Mouse (Mus musculus) small intestine, adult 2 months (tissue): ENCODE measurements around the gene Atp6v0a1. TPM values are rescaled to one million over a fixed set of nuclear protein-coding genes. Genes with fewer than 3 reads are reported as not detected.

Source experiments
- H3K27ac ChIP-seq: fragments of 200-500 bp; 2 replicates; pipeline ENCODE4 v1.5.1; 2012; ENCODE audit warnings: low read depth, low read length, control low read depth, inconsistent platforms; ENCODE audit not compliant: insufficient read depth
- H3K27me3 ChIP-seq: fragments of 200-500 bp; 2 replicates; pipeline ENCODE4 v1.6.1; 2012; ENCODE audit warnings: mild to moderate bottlenecking, moderate library complexity, low read length, inconsistent platforms; ENCODE audit not compliant: control insufficient read depth, insufficient read depth
- H3K36me3 ChIP-seq: fragments of 200-500 bp; 2 replicates; pipeline ENCODE4 v1.6.1; 2012; ENCODE audit warnings: mild to moderate bottlenecking, low read length, control low read depth, inconsistent platforms; ENCODE audit not compliant: control insufficient read depth, insufficient read depth
- H3K4me1 ChIP-seq: fragments of 200-500 bp; 2 replicates; pipeline ENCODE4 v1.6.1; 2012; ENCODE audit warnings: low read length, inconsistent platforms, mixed read lengths; ENCODE audit not compliant: control insufficient read depth, insufficient read depth, insufficient read length
- H3K4me3 ChIP-seq: fragments of 200-500 bp; 2 replicates; pipeline ENCODE4 v1.5.1; 2012; ENCODE audit warnings: low read depth, mild to moderate bottlenecking, control low read depth, inconsistent platforms, low read length, moderate library complexity
- CTCF ChIP-seq: fragments of 200-500 bp; IDR thresholded peaks from 2 replicates; pipeline ENCODE4 v1.5.1; 2012; ENCODE audit warnings: low read depth, mild to moderate bottlenecking, control low read depth, inconsistent platforms, low read length, moderate library complexity, mixed read lengths; ENCODE audit not compliant: insufficient replicate concordance, insufficient read length; ENCODE audit errors: extremely low read depth
- POLR2A ChIP-seq: fragments of 200-500 bp; IDR thresholded peaks from 2 replicates; pipeline ENCODE4 v1.6.1; 2012; ENCODE audit warnings: low read depth, mild to moderate bottlenecking, control low read depth, inconsistent platforms, low read length, moderate library complexity
- WGBS: fragments of 180-500 bp; shearing (Covaris S2); methylation state at CpG from one replicate; pipeline ENCODE4 v1.1.7; 2018; 5-methylcytosine and 5-hydroxymethylcytosine counted together
- polyA plus RNA-seq: library from polyadenylated mRNA; depleted of rRNA; stranded (reverse); fragments of >200 nt; gene quantifications from 2 replicates; pipeline ENCODE4 v1.2.3, GENCODE M21; 2012

Atp6v0a1 gene
- polyA plus RNA-seq, 1 experiment: 69.5 TPM

- Histone ChIP-seq H3K4me1 (peaks cover 3% of the 10 kb centered on the region; the same call in 1 of the 2 replicates), H3K4me3 (no peak overlapping the region), H3K36me3 (no peaks in the 10 kb centered on the region), H3K27ac (no peak overlapping the region), H3K27me3 (no peaks in the 10 kb centered on the region)
- WGBS: 88% methylated on average over 1 of the region's 1 CpGs
- TF ChIP-seq CTCF (no peak), POLR2A (no peak)
Measured at GRCm38 (mm10) chr11:100980438-100980837, 28.8 kb upstream of the Atp6v0a1 start.

- Histone ChIP-seq H3K4me3 (no peak overlapping the region), H3K27ac (no peak overlapping the region), H3K4me1 (peaks cover 3% of the 10 kb centered on the region; the same call in 1 of the 2 replicates), H3K27me3 (no peaks in the 10 kb centered on the region), H3K36me3 (no peaks in the 10 kb centered on the region)
- TF ChIP-seq POLR2A (no peak), CTCF (no peak)
- WGBS: 88% methylated on average over 3 of the region's 3 CpGs
Measured at GRCm38 (mm10) chr11:100981236-100981635, 28.0 kb upstream of the Atp6v0a1 start.

GRCm38 (mm10) chr11:100982087-100982486, 27.2 kb upstream of the Atp6v0a1 start:
- Histone ChIP-seq H3K27ac (no peak overlapping the region), H3K4me3 (no peak overlapping the region), H3K4me1 (peaks cover 3% of the 10 kb centered on the region; the same call in 1 of the 2 replicates), H3K27me3 (no peaks in the 10 kb centered on the region), H3K36me3 (no peaks in the 10 kb centered on the region)
- WGBS: 64% methylated on average over 8 of the region's 8 CpGs
- TF ChIP-seq CTCF (no peak), POLR2A (no peak)

GRCm38 (mm10) chr11:100983125-100983777, 26.0 kb upstream of the Atp6v0a1 start:
- no peaks in the 10 kb centered on the region for H3K27me3 ChIP-seq
- peak overlapping the region; percentile 51 for H3K4me3 ChIP-seq
- H3K27ac ChIP-seq: no peak overlapping the region; the same call in 1 of the 2 replicates
- WGBS: 1% methylated on average over 20 of the region's 20 CpGs
- TF ChIP-seq CTCF (peak; percentile 96), POLR2A (no peak)
- H3K4me1 ChIP-seq: peaks cover 3% of the 10 kb centered on the region; the same call in 1 of the 2 replicates
- H3K36me3 ChIP-seq: no peaks in the 10 kb centered on the region

GRCm38 (mm10) chr11:100983778-100984131, 25.5 kb upstream of the Atp6v0a1 start:
- WGBS: 73% methylated on average over 7 of the region's 7 CpGs
- H3K27ac ChIP-seq: no peak overlapping the region

GRCm38 (mm10) chr11:100985607-100986006, 23.6 kb upstream of the Atp6v0a1 start:
- Histone ChIP-seq H3K27me3 (no peaks in the 10 kb centered on the region), H3K27ac (no peak overlapping the region), H3K4me1 (peaks cover 2% of the 10 kb centered on the region; the same call in 1 of the 2 replicates), H3K36me3 (no peaks in the 10 kb centered on the region), H3K4me3 (no peak overlapping the region)
- TF ChIP-seq POLR2A (no peak), CTCF (peak; percentile 34; the same call in 1 of the 2 replicates)
- WGBS: 73% methylated on average over 3 of the region's 3 CpGs

More at GRCm38 (mm10) chr11:100983778-100984131, 25.5 kb upstream of the Atp6v0a1 start:
- TF ChIP-seq POLR2A: no peak
- TF ChIP-seq CTCF: no peak
- peaks cover 3% of the 10 kb centered on the region; the same call in 1 of the 2 replicates for H3K4me1 ChIP-seq
- no peaks in the 10 kb centered on the region for H3K36me3 ChIP-seq
- no peak overlapping the region for H3K4me3 ChIP-seq
- no peaks in the 10 kb centered on the region for H3K27me3 ChIP-seq

GRCm38 (mm10) chr11:100988674-100989073, 20.6 kb upstream of the Atp6v0a1 start:
- no peaks in the 10 kb centered on the region for H3K36me3 ChIP-seq
- no peak overlapping the region for H3K4me3 ChIP-seq

More at GRCm38 (mm10) chr11:100988674-100989073, 20.6 kb upstream of the Atp6v0a1 start:
- peaks cover 2% of the 10 kb centered on the region; the same call in 1 of the 2 replicates for H3K4me1 ChIP-seq
- no peak overlapping the region for H3K27ac ChIP-seq
- no peaks in the 10 kb centered on the region for H3K27me3 ChIP-seq
- TF ChIP-seq POLR2A (no peak), CTCF (no peak)
- 72% methylated on average over 3 of the region's 3 CpGs for WGBS
